Mouse (Mus musculus) cortical plate, adult 2 months (tissue): ENCODE data around the gene Rela.

Experiments used
- CTCF ChIP-seq: fragments of 200-500 bp; IDR thresholded peaks from 2 replicates; pipeline ENCODE4 v1.5.1; 2011; ENCODE audit warnings: mild to moderate bottlenecking, control low read depth, low read length; ENCODE audit not compliant: insufficient read depth; ENCODE audit errors: extremely low read depth
- POLR2A ChIP-seq: fragments of 200-500 bp; IDR thresholded peaks from 2 replicates; pipeline ENCODE4 v1.6.1; 2011; ENCODE audit warnings: mild to moderate bottlenecking, low read length, control low read depth; ENCODE audit not compliant: insufficient read depth; ENCODE audit errors: extremely low read depth

DNA sequence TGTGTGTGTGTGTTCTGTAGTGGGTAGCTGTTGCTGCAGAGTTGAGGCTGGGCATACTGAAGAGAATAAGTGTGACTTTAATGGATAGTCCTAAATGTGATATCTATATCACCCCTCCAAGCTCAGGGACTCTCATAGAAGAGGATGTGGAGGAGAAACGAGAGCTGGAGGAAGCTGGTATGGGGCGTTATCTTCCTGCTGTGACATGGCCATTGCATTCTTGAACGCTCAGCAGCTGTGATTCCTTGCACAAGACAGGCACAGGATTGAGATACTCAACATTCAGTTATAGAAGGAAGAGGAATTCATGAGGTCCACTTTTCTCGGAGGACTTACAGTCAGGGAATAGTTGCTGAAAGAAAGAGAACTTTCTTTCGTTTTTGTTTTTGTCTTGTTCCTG is 15.4 kb upstream of the Rela start:
- no peak for TF ChIP-seq CTCF
- TF ChIP-seq POLR2A = no peak
